Mouse (Mus musculus) hindbrain, embryonic 16.5 days (tissue): Measurements from ENCODE around the gene Prdx5. TPM values are rescaled to one million over a fixed set of nuclear protein-coding genes. Genes with fewer than 3 reads are reported as not detected.

Source experiments
- ATAC-seq: fragments of 200-750 bp; cut with Nextera tagmentation; 2 replicates; pipeline ENCODE4 v1.8.0; 2017; ENCODE audit warnings: moderate TSS enrichment, moderate library complexity
- H3K27ac ChIP-seq: fragments of 300-500 bp; sonication (generic); 2 replicates; pipeline ENCODE4 v1.5.1; 2014; ENCODE audit warnings: low read depth, mild to moderate bottlenecking, control low read depth, low read length, moderate library complexity
- H3K27me3 ChIP-seq: fragments of 300-500 bp; sonication (generic); replicated peaks from 2 replicates; pipeline ENCODE4 v1.6.1; 2014; ENCODE audit warnings: low read length; ENCODE audit not compliant: control insufficient read depth, insufficient read depth
- H3K36me3 ChIP-seq: fragments of 300-500 bp; sonication (generic); 2 replicates; pipeline ENCODE4 v1.6.1; 2014; ENCODE audit warnings: mild to moderate bottlenecking, low read length, moderate library complexity, mixed read lengths; ENCODE audit not compliant: control insufficient read depth, insufficient read depth
- H3K4me1 ChIP-seq: fragments of 300-500 bp; sonication (generic); 2 replicates; pipeline ENCODE4 v1.6.1; 2014; ENCODE audit warnings: low read depth, low read length; ENCODE audit not compliant: control insufficient read depth, insufficient read depth
- H3K4me2 ChIP-seq: fragments of 300-500 bp; sonication (generic); 2 replicates; pipeline ENCODE4 v1.6.1; 2014; ENCODE audit warnings: mild to moderate bottlenecking, low read length, control low read depth, moderate library complexity
- H3K4me3 ChIP-seq: fragments of 300-500 bp; sonication (generic); 2 replicates; pipeline ENCODE4 v1.5.1; 2014; ENCODE audit warnings: mild to moderate bottlenecking, low read length, control low read depth, moderate library complexity
- H3K9ac ChIP-seq: fragments of 300-500 bp; sonication (generic); 2 replicates; pipeline ENCODE4 v1.6.1; 2014; ENCODE audit warnings: low read depth, mild to moderate bottlenecking, control low read depth, low read length, moderate library complexity
- H3K9me3 ChIP-seq: fragments of 300-500 bp; sonication (generic); 2 replicates; pipeline ENCODE4 v1.6.1; 2014; ENCODE audit warnings: mild to moderate bottlenecking, low read length, moderate library complexity; ENCODE audit not compliant: control insufficient read depth
- WGBS: fragments of 180-500 bp; shearing (Covaris S2); extraction: QIAGEN DNeasy Blood & Tissue Kit; methylation state at CpG from one replicate; pipeline ENCODE4 v1.1.7; 2014; 5-methylcytosine and 5-hydroxymethylcytosine counted together
- polyA plus RNA-seq: library from polyadenylated mRNA; unstranded; fragments of >200 nt; fragmentation: Nextera tagmentation; extraction: Ambion mirVana; gene quantifications from 2 replicates; pipeline ENCODE4 v1.2.1, GENCODE M21; 2015

The Prdx5 gene
- polyA plus RNA-seq, 1 experiment from 2014 or later = 532 TPM

DNA sequence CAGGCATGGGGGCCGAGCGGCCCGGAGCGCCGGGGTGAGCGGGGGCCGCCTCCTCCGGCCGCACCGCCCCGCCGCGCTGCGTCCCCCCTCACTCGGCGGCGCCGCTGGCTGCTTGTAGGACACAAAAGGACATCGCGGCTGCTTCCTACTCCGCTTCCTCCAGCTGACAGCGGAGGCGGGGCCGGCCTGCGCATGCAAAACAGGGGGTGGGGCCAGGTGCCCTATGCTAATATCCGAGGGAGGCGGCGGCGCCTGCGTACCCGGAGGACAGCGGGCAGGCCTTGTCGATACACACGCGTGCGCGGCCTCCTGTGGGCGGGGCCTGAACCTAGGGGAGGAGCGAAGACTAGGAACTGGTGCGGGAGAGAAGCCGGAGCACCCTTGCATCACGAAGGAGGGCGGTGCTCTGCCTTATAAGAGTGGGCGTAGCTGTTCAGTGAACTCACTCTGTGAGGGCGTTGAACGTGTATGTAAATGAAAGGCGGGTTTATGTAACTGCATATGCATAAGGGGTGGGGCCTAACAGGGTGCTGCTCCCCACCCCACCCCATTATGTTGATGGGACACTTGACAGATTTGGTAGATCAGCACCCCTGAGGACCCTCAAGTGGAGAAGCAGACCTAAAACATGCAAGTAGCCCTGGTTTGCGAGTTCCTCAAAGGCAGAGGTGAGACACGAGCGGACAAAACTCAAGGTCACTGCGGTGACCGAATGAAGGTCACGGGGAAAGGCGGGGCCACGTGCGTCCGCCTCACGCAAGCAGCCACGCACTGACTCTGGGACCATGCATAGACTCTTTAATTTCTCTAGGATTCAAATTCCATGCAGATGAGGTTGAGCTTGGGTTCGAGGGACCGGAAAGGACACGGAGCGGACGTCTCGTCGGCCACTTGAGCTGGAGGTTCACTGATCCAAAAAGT, 12.0 kb upstream of the Prdx5 start, which contains the start of gene Esrra:
TSS of gene Esrra (minus strand) at position 167 of the 921 bp plus-strand sequence.
- Histone ChIP-seq H3K27ac (peak within 1 kb of the TSS; percentile 87), H3K4me1 (peaks cover 25% of the 10 kb centered on the region), H3K27me3 (peaks cover 35% of the 10 kb centered on the region), H3K4me2 (peak within 1 kb of the TSS; percentile 86), H3K9me3 (no peaks in the 10 kb centered on the region), H3K9ac (peak within 1 kb of the TSS; percentile 95), H3K4me3 (peak within 1 kb of the TSS; percentile 87), H3K36me3 (no peaks in the 10 kb centered on the region)
- peak; percentile 96 for ATAC-seq
- under 1% methylated on average over 61 of the region's 66 CpGs for whole genome bisulfite sequencing

DNA sequence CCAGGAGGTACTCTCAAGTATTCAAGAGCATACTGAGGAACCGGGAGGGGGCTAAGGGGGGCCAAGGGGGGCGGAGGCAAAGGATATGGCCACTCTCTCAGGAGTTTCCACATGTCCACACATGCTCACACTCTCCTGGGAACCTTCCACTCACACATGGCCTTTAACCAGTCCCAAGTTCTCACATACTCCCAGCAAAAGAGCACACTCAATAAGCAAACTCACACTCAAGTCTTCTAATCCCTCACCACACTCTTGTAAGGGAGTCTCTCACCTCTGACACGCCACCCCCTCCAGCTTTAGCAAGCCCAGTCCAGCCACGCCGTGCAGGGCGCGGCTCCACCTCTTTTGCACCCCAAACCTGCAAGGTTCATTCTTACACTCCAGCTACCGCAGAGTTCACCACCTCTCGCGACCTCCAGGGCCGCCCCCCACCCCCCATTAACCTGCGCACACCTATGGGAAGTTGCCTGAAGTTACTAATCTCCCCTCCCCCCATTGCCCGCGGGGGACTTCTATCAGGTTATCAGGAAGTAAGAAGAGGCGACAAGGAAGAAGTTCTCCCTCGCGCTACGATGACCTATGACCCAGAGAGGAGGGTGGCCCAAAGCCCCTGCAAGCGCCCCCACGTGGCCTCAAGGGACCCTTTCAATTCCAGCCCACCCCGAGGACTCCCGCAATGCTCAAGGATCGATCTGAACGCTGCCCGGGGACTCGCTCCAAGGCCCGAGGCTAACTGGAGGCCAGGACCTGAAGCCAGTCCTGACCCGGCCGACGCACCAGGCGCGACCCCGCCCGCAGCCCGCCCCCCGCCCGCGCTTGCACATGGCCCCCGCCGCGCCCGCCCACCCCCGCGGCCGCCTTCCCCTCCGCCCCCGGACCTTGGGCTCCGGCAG, 11.1 kb upstream of the Prdx5 start:
- H3K9ac ChIP-seq = peak overlapping the region; percentile 95
- no peak; the same call in 1 of the 2 replicates for ATAC-seq
- 2% methylated on average over 31 of the region's 48 CpGs for WGBS

DNA sequence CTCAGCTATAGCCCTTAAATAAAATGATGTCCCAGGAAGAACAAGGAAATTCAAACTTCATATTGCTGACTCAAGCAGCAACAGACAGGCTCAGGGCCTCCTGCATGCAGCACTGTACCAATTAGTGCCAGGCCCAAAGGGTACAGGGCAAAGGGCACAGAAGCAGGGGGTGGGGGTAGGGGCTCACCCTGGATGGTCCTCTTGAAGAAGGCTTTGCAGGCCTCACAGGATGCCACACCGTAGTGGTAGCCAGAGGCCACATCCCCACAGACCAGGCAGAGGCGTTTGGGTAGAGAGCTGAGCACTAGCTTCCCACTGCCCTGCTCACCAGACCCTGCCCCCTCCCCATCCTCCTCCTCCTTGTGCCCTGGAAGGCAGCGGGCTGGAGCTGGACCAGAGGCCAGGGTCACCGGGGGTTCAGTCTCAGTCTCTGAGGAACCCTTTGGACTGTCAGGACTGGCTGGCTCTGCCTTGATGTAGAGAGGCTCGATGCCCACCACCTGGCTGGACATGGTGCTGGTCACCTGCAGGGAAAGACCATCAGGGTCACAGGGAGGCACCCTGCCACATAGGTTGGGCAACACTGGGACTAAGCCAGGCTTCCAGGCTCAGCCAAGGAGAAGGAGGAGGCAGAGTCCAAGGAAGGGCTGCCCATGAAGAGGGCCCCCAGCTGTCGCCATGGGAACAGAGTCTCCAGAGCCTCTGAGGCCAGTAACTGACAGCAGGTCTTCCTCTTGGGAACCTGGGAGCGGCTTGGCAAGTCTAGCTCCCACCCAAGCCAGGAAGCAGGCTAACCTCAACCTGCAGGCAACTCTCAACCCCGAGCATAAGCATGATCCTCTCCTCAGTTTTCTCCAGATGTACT, 10.2 kb upstream of the Prdx5 start:
- Histone ChIP-seq H3K9ac (peak overlapping the region; percentile 95), H3K4me2 (peak overlapping the region; percentile 86), H3K27me3 (peaks cover 18% of the 10 kb centered on the region), H3K36me3 (no peaks in the 10 kb centered on the region), H3K4me3 (peak overlapping the region; percentile 87), H3K4me1 (peaks cover 19% of the 10 kb centered on the region), H3K9me3 (no peaks in the 10 kb centered on the region), H3K27ac (peak overlapping the region; percentile 2; the same call in 1 of the 2 replicates)
- WGBS = 34% methylated on average over 8 of the region's 8 CpGs
- ATAC-seq = no peak

More for the DNA sequence above, 11.1 kb upstream of the Prdx5 start:
- peaks cover 27% of the 10 kb centered on the region for H3K27me3 ChIP-seq
- no peaks in the 10 kb centered on the region for H3K36me3 ChIP-seq
- H3K4me2 ChIP-seq = peak overlapping the region; percentile 86
- peak overlapping the region; percentile 87 for H3K27ac ChIP-seq
- H3K4me1 ChIP-seq = peaks cover 22% of the 10 kb centered on the region
- no peaks in the 10 kb centered on the region for H3K9me3 ChIP-seq
- H3K4me3 ChIP-seq = peak overlapping the region; percentile 87

DNA sequence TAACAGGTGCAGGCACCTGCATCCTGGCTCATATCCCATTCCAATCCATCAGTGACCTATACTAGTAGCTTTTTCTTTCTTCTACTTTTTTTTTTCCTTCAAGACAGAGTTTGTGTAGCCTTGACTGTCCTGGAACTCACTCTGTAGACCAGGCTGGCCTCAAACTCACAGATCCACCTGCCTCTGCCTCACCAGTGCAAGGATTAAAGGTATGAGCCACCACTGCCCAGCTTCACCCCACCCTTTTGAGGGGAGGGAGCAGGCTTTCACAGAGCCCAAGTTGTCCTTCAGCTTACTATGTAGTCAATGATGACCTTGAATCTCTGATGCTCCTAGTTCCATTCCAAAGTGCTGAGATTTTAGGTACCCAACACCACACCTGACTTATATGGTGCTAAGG, 9.5 kb upstream of the Prdx5 start:
- Histone ChIP-seq H3K36me3 (no peaks in the 10 kb centered on the region), H3K4me3 (no peak overlapping the region), H3K4me2 (no peak overlapping the region), H3K9ac (no peak overlapping the region), H3K9me3 (no peaks in the 10 kb centered on the region), H3K27me3 (peaks cover 11% of the 10 kb centered on the region), H3K4me1 (peaks cover 13% of the 10 kb centered on the region), H3K27ac (no peak overlapping the region)
- no peak for ATAC-seq

DNA sequence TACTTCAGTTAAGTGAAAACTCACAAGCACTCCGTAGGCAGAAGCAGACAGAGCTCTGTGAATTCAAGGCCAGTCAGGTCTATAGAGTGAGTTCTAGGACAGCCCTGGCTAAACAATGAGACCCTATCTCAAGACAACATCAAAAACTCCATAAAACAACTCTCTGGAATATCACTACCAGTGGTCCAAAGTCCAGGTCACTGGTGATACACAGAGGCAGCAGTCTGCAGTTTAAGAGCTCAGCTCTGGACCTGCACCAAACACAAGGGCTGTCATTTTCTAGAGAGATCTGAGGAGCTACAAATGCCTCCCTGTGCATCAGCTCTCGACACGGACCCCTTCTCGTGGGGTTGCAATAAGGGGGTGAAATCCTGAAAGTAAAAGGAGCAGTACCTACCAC, 8.4 kb upstream of the Prdx5 start:
- H3K4me1 ChIP-seq = peaks cover 13% of the 10 kb centered on the region
- no peaks in the 10 kb centered on the region for H3K9me3 ChIP-seq
- H3K9ac ChIP-seq = no peak overlapping the region
- H3K27ac ChIP-seq = no peak overlapping the region
- H3K4me3 ChIP-seq = no peak overlapping the region
- no peak overlapping the region for H3K4me2 ChIP-seq
- WGBS = 93% methylated on average over 4 of the region's 4 CpGs
- peaks cover 4% of the 10 kb centered on the region; the same call in 1 of the 2 replicates for H3K27me3 ChIP-seq
- ATAC-seq = no peak
- peaks cover under 1% of the 10 kb centered on the region for H3K36me3 ChIP-seq

DNA sequence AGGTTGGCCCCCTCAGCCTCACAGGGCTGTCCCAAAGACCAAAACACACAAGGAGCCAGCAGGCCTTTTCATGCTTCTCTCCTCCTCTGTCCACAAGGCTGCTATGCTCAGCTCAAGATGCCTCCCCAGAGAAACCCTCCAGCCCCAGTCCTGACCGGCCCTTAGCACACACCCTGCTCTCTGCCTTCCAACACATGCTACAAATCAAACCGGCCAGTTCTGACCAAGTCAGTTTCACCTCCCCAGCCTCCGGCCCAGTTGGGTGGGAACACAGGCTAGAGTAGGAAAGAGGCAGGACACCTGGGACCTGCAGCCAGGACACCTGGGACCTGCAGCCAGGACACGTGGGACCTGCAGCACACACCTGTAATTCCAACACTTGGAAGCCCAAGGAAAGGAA, 6.6 kb upstream of the Prdx5 start:
- 85% methylated on average over 4 of the region's 4 CpGs for WGBS
- peaks cover 18% of the 10 kb centered on the region for H3K36me3 ChIP-seq
- H3K4me3 ChIP-seq = no peak overlapping the region
- ATAC-seq = no peak
- no peak overlapping the region for H3K4me2 ChIP-seq
- no peaks in the 10 kb centered on the region for H3K9me3 ChIP-seq
- H3K9ac ChIP-seq = no peak overlapping the region
- peaks cover 14% of the 10 kb centered on the region for H3K4me1 ChIP-seq
- no peaks in the 10 kb centered on the region for H3K27me3 ChIP-seq
- no peak overlapping the region for H3K27ac ChIP-seq

DNA sequence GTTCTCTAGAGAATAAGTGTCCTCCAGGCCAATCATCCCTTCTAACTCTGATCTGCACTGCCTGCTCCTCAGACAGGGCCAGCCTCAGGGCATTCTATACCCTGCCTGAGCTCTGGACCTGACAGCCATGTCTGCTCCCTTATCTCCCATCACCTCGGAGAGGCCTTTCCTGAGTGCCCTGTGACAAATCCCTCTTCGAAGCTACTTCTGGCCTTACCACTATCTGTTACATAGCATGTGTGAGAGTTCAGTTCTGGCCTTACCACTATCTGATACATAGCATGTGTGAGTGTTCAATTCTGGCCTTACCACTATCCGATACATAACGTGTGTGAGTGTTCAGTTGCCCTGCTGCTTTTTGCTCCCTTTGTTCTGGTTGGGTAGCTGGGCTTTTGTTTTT, 5.4 kb upstream of the Prdx5 start:
- Histone ChIP-seq H3K27ac (no peak overlapping the region), H3K4me3 (no peak overlapping the region), H3K4me1 (peaks cover 13% of the 10 kb centered on the region), H3K9me3 (no peaks in the 10 kb centered on the region), H3K9ac (no peak overlapping the region), H3K27me3 (no peaks in the 10 kb centered on the region), H3K36me3 (peaks cover 21% of the 10 kb centered on the region), H3K4me2 (no peak overlapping the region)
- WGBS = 90% methylated on average over 4 of the region's 4 CpGs
- no peak for ATAC-seq

DNA sequence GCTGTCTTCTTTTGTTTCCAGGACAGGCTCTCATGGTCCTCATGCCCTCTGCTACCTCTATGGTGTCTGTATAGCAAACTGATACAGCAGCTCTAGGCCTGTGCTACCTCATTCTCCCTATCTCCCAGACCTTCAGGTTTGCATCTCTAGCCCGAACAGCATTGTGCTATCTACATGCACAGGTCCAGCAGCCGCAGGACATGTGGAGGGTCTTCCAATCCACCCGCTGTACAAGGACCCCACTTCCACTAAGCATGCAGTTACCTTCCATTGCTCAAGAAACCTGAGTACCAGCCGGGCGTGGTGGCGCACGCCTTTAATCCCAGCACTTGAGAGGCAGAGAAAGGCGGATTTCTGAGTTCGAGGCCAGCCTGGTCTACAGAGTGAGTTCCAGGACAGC, 4.6 kb upstream of the Prdx5 start:
- H3K4me3 ChIP-seq = no peak overlapping the region
- H3K4me2 ChIP-seq = no peak overlapping the region
- no peak for ATAC-seq
- no peaks in the 10 kb centered on the region for H3K9me3 ChIP-seq
- no peaks in the 10 kb centered on the region for H3K27me3 ChIP-seq
- 94% methylated on average over 9 of the region's 9 CpGs for WGBS
- H3K27ac ChIP-seq = no peak overlapping the region
- H3K36me3 ChIP-seq = peaks cover 21% of the 10 kb centered on the region
- H3K4me1 ChIP-seq = peaks cover 8% of the 10 kb centered on the region
- no peak overlapping the region for H3K9ac ChIP-seq
